Mouse (Mus musculus): ENCODE measurements around the gene Hivep3.

The Hivep3 gene

DNA sequence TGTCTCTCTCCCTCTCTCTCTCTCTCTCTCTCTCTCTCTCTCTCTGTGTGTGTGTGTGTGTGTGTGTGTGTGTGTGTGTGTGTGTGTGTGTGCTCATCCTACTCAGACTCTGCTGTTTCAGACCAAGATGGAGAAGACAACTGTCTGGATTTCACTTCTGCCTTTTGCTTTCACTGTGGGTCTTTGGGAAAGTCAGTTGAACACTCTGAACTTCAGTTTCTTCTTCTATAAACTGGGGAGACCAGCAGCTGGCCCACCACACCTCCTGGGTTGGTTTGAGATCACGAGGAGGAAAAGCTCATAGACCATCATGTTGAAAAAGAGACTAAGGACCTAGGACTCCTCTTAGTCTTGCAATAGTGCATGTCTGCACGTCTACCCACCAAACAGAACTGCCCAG is 246.3 kb downstream of the Hivep3 start:
- DNase-seq, result no peak

DNA sequence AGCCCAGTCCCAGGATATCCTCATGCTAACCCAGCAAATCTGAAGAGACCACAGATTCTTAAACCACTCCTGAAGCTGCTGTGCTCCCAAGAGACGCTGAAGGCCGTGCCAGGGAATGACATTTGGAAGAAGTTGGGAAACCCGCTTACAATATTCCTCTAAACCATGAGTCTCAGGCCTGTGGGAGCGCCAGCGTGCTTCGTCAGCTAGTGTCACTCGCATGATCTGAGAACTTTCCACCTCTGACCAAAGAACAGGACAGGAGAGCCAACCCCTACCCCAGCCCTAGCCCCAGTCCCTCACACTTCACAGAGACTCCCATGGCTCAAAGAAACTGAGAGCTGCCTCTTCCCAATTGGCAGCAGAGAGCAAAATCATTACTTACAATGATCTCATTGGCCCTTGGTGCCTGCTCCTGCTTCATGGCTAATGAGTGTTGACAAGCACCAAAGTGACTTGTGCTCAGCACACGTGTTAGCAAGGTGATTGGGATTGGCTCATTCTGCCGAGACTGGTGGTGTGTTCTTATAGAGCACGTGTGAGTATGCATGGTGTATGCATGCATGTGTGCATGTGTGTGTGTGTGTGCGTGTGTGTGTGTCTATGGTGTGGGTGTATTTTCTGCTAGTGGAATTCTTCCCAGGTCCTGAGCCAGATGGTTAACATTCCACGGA is 247.6 kb downstream of the Hivep3 start:
- DNase-seq, result no peak

DNA sequence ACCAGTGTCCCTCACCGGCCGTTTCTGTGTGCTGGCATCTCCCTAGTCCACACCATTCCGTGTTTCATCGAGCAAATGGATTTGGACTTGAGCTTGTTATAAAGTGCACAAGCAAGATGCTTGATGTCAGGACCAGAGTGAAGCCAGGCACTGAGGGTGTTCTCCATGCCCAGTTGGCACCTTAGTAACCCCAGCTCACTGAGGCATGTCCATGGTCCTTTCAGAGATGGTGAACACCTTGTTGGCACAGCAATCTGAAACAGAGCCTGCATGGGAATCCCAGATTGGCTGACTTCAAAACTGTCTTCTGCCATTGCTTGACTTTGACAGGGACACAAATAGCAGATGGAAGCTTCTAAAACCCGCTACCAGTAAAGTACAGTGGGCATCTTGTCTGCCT is 252.5 kb downstream of the Hivep3 start:
- DNase-seq, result no peak

DNA sequence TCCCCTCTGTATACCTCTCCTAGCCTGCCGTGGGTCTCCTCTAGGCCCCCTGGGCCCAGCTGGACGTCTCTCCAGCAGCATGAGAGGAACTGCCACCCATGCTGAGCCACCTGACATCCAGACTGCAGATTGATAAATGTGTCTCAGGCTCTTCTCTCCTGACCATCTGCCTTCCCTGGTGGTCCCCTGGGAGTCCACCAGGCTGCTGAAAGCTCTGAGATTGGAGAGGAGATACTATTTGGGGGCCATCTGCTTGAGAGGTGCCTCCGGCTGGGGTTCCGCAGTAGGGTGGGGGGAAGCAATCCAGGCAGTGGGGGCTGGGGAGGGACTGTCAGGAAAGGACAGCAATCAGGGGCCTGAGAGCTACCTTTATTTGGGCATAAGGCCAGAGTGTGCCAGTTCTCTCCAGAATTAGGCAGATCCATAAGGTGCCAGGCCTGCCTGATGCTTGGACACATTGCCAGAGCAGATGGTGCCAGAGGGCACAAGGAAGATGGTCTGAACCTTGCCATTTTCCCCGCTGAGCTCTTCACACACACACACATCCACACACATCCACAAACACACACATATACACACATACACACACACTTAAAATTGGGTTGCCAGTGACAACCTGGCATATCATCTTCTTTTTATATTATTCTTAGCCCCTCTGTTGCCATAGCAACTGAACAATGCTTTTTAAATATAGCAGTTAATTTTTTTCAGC is 253.2 kb downstream of the Hivep3 start:
- no peak for DNase-seq

DNA sequence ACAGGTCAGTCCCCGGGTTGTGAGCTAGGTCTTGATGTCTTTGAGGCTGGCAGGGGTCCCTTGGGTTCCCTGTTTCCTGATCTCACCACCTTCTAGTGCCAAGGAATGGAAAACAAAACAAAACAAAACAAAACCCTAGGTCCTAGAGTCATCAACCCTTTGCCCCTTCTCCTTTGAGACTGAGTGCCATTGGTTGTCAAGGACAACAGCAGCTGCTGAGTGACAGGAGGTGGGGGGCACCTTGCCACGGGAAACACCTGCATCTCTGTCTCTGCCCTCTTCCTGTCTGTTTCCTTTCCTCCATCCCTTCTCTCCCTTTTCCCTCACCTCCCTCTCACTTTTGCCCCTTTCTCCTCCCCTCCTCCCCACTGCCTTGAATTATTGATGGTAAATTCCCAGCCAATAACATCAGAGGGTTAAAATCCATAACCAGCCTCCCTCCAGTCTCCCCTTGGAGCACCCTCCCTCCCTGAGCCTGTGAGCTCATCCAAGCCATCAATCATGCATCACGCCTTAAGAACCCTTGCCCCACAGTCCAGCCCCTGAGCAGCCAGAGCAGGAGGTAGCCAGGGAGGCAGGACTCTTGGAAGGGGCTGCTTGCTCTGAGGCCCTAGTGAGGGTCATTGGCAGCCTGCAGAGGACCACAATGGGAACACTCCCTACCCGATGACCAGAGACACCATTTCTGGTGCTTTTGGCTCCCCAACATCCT is 253.9 kb downstream of the Hivep3 start:
- DNase-seq, result peak; percentile 41 to 66

DNA sequence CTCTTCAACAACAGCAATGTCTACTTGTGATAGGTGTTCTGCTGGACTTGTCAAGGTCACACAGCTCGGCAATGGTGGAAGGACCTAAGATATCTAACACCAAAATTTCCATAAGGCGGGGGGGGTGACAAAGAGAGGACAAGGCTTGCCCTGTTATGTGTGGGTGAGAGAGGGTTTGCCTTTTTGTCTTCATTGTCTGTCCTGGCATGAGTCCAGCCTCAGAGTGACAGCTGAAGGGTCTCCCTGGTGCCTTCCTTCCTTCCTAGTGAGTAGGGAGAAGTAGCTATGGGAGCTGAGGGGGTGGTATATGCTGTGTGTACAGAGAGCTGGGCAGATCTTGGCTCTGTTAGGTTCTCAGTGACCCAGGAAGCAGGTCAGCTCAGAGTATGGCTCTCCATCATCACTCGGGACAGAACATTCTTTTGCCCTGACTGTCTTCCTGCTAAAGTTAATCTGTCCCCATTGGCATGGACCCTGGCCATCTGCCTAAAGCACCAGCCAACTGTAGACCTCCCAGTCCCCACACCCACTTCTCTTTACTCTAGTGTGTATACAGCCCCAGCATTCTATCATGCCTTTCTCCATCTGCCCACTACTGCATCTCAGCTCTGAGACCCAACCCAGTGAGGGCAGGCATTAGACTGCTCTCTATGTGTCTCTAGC is 255.6 kb downstream of the Hivep3 start:
- no peak for DNase-seq

DNA sequence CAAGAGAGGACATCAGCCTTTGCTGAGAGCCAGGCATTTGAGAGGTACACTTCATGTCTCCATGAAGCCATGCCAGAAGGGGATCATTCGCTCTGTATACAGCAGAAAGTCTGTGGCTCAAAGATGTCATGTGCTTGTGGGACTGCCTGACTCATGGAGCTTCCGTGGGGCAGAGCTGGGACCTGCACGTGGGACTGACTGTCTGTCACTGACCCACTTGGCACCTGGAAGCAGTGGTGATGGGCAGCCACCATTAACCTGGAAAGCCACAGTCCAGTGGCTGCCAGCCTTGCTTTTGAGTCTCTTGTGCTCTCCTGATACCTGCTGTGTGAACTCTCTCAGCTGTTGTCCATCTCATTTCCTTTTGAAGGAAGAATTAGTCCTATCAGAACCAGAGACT is 256.8 kb downstream of the Hivep3 start:
- DNase-seq, result no peak

DNA sequence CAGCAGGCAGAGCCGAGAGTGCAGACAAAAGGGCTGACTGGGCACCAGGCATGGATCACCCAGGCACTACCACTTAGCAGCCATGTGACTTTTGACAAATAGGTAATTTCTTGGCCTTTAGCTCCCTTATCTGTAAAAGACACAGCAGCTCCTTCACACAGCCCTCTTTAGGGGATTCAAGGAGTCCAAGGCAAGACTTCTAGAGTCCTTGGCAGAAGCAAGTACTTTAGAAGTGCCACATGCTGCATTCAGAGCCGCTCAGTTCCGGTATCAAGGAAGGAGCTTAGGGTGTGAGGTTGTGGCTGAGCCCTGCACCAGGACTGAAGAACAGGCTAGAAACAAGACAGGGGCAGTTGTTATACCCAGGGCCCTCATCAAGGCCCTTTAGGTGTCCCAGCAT is 257.3 kb downstream of the Hivep3 start:
- no peak for DNase-seq

DNA sequence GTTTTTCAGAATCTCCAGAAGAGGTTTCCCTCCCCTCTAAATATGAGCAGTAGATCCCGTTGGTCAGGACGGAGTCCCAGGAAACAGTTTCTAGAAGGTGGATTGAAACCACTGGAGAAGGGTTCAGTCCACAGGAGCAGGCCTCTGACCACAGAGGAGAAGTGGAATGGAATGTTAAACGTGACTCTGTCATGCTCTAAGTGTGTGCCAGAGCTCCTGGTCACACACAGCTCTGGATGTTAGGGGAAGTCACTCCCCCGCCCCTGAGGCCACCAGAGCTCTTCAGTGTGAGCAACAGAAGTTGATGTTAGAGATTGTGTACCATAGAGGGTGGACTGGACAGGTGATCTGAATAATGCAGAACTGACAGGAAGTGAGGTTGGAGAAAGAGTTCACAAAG is 258.2 kb downstream of the Hivep3 start:
- no peak for DNase-seq

DNA sequence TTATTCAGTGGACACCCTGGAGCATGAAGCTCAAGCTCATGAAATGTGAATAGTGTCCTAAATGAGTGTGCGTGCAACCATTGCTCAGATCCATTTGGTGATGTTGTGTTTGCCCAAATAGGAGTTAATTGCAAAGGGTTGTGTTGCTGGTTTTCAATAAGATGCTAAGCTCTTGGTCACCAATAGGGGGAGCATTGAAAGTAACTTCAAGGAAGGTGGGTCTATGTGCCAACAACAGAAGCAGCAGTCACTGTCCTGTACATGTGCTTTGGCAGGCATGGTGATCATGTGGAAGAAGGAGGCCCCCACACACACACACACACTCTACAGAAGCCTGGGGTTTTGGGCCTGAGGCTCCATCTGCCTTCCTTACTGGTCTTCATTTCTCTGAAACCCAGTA is 262.8 kb downstream of the Hivep3 start:
- no peak for DNase-seq

DNA sequence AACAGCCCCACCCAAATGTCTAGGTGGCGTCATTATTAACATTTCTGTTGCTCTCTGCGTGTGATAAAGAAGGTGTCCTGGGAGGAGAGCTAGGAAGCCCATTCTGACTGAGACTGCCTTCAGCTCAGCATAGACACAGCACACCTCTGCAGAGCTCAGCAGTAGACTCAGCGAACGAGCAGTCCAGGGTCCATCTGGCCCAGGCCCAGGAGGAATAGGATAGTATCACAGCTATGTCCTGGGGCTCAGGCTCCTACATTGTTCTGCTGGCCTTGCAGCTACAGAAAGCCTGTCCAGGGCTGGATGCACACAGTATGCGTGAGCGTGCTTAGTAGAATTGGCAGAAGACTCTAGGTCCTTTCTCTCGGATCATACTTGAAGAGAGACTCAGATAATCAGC is 263.8 kb downstream of the Hivep3 start:
- DNase-seq, result no peak

DNA sequence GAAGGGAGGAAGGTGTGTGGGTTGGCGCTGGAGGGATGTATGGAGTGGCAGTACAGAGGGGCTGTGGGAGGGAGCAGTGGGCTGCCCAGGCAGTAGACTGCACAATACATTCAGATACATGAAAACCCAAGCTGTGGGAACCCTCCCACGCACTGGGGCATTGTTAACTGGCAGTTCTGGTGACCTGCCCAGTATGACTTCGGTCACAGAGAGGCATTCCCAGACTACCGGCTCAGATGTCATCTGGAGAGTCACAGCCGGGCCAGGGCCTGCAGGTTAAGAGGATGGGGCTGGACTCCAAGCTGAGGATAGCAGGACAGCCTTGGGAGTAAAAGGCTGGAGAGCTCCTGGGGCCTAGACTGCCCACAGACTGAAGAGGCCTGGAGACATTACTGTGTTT is 265.3 kb downstream of the Hivep3 start:
- no peak for DNase-seq

DNA sequence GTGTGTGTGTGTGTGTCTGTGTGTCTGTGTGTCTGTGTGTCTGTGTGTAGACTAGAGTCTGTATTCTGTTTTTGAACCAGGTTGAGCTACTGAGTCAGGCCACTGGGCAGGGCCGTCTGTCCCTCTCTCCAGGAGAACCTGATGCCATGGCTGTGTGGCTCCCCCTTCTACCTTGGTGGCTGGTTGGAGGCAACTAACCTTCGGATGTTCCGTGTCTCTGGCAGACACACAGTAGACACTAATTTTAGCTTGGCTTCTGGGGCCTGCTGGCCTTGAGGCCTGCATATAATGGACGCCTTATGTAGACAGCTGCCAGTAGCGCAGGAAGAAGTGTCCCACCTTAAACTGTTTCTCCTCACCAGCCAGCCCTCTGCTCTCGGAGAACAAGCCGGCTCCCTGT is 267.3 kb downstream of the Hivep3 start:
- no peak for DNase-seq

DNA sequence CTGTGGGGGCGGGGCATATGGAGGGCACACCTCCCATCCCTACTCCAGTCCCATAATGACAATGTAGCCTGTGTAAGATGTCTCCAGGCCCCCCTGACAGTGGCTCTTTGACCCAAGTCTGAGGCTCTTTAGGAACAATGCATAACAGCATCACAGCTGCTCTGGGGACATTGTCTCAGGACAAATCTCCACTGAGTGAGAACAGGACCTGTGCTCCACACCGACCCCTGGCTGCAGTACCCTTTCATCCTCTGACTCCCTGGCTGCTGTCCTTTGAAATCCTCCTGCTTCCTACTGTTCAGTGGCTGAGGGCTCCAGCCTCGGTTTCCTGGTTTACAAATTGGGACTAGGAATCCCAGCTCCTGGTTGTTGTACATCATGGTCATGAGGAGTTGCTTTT is 269.4 kb downstream of the Hivep3 start:
- no peak for DNase-seq

DNA sequence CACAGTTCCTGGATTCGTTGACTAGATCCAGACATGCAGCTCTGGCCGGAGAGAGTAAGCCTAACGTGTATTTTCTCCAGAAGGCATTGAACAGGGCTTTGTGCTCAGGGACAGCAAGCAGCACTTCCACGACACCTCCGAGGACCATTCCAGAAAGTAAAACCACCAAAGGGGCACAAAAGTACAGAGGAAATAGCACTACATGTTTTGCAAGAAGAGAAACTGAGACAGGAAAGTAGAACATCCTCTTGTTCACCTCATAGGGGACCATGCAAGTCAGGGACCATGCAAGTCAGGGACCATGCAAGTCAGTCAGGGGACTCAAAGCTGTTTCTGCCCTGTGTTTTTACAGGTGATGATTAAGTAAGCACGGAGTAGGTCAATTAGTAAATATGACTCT is 272.5 kb downstream of the Hivep3 start:
- DNase-seq, result no peak

DNA sequence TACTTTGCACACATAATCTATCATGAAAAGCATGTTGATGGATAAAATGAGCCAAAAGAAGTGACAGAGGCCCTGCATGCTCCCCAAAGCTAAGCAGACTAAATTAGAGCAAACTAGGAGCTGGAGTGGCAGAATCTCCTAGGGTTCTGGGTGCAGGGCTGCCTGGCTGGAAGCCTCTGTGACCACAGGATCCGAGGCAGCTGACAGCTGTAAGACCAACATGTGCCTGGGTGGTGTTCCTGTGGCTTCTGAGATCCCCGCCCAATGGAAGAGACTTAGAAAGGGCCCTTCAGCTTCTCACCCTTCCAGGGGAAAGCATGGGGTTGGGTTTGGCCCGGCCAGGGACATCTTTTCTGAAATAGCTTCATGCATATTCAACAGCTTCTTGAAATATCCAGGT is 274.3 kb downstream of the Hivep3 start:
- DNase-seq, result peak in 1 of 2 experiments; percentile 28

DNA sequence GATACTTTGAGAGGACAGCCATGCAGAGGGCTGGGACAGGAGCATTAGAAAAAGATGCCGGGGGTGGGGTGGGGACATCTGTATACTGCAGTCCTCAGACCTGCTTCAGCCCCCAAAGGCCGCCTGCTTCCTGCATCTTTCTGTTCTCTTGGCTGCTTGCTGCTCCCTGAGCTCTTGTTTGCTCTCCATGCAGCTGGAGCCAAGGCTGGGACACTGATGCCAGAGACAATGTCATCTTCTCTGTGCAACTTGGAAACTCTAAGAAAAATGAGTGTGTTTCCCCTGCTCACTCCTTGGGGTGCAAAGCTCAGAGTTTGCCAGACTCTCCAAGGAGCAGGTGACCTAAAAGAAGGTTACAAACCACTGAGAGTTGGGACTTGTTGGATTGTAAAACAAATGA is 275.6 kb downstream of the Hivep3 start:
- no peak for DNase-seq

DNA sequence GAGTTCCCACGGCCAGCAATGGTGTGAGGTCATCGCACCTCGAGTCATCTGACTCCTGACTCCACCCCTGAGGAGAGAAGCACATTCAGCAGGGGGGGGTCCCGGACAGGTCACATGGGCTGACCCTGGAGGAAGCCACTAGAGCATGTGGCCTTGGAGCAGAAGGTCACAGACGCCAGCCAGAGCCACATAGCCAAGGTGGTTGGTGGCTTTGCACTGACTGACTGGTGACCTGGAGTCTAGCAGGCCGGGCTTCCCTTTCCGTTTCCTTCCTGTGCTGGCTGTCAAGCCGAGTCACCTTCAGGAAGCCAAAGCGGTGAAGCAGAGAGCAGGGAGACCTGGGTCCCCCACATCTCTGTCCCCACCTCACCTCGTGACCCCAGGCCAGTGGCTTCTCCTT is 278.2 kb downstream of the Hivep3 start:
- DNase-seq, result no peak

DNA sequence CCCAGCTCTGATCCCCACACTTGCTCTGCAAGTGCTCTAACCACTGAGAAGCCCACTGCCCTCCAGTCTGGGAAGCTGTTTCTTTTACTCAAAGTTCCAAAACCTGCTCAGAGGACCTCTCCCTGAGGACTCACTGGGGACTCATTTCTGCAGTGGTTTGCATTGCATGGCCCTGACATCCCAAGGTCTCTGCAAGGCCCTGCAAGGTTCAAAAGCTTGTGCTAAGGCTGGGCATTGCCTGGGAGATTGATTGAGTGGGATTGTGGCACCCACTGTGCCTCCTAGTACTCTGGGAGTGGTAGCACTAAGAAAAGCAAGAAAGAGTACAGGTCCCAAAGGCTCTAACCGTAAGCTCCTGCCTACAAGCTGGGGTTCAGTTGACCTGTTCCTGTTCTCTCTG is 279.3 kb downstream of the Hivep3 start:
- DNase-seq, result no peak

DNA sequence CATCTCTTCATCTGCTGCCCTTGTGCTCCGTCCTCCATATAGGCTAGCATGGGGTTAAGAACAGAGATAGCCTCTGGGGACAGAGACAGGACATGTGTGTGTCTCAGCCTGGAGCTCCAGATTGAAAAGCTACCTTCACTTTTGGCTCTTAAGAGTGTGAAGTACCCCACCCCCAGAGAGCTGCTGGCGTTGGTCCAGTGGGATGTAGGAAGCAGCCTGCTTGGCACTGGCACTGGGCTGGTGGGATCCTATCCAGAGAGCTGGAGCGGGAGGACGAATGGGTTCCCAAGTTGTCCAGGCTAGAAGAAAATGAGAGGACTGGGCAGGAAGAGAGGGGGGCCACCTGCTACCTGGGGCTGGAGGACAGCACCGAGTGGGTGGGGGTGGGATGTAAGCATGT is 284.8 kb downstream of the Hivep3 start:
- no peak for DNase-seq

DNA sequence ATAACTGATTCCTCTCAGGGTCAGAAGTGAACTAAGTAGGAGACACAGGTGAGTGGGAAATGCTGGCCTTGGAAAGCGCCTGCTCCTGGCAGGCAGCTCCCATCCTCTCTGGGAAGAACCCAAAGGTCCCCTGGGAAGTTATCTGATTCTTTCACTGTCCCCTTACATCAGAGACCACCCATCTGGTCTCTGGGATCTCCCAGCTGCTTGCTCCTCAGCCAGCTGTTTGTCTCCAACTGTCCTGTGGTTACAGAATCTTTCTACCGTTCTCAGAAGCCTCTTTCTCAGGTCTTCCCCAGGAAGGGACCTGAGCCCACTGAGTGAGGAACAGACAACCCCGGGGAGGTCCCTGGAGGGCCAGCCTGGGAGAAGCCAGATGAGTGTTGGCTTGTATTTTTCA is 288.8 kb downstream of the Hivep3 start:
- no peak for DNase-seq

DNA sequence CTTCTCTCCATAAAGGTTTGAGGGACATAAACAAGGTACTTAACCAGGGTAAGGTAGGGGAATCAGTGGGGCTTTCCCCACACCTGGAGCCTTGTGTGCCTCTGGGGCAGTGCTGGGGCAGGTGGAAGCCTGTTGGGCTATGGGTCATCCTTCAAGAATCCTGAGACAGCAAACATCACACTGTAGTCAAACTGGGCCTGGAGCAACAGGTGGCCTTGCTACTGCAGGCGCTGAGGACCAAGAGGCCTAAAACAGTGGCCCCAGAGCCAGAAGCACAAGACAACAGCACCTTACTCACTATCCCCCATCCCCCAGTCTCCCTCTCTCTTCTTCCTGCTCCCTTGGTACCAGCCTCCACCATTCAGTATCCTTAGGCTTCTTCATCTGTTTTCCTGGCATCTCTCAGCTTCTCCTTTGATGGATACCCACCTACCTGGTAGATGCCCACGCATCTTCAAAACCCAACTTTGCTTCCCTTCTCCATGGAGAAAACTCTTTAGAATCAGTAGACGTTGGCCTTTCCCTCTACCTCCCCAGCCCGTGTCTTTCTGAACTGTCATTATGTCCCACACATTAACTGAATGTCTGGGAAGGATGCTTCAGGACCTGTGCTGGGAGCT is 289.7 kb downstream of the Hivep3 start:
- no peak for DNase-seq

DNA sequence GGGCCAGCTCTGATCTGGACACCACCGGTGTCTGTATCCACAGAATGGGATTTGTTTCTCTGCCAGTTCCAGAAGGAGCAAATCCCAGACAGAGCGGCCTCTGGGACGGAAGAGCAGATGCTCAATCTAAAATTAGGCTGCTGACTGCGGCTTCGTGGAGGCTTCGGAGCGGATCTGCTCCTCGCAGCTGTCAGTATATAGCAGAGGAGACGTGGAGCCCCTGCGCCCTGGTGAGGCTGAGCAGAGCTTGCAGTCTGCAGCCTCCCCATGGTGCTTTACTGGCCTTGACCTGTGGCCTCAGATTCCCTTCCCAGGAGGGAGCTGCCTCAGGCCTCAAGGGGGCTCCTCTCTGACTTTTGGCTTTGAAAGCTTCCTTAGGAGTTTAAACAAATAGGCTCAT is 290.5 kb downstream of the Hivep3 start:
- no peak for DNase-seq

Measured in thymus, postnatal 36 days (tissue).